8 mouse cellular contexts compared by ENCODE assay signal in genomic region chr5:124578633-124579317, GRCm38 (mm10). TPM values are rescaled to one million over a fixed set of nuclear protein-coding genes. Genes with fewer than 3 reads are reported as not detected.
A peak's percentile ranks its signal among the peaks of the same experiment; 100 is the strongest.
DNase-seq lines count a peak whose midpoint lies in the region; ATAC-seq lines count a peak whose summit lies in the region.

Gene Eif2b1, minus strand, starts transcription at chr5:124579131.
Gene Gtf2h3, plus strand, starts transcription at chr5:124579140.

- peak within 1 kb of the TSS; percentile 79 for H3K9ac ChIP-seq in forebrain, embryonic 14.5 days (ENCODE audit: low read length)
- peak within 1 kb of the TSS; percentile 79 for H3K9ac ChIP-seq in neural tube, embryonic 15.5 days (replicated peaks)

- peaks cover 14% of the 10 kb centered on the region for H3K4me1 ChIP-seq in forebrain, embryonic 14.5 days (ENCODE audit: control insufficient read depth, insufficient read depth, low read length)
- H3K4me1 ChIP-seq in neural tube, embryonic 15.5 days = peaks cover 37% of the 10 kb centered on the region

- peak; percentile 98 for ATAC-seq in forebrain, embryonic 14.5 days
- peak; percentile 89 for ATAC-seq in neural tube, embryonic 15.5 days (ENCODE audit: low FRiP score)

- no peaks in the 10 kb centered on the region for H3K27me3 ChIP-seq in forebrain, embryonic 14.5 days (replicated peaks; ENCODE audit: control insufficient read depth, insufficient read depth, low read length)
- no peaks in the 10 kb centered on the region for H3K27me3 ChIP-seq in neural tube, embryonic 15.5 days (replicated peaks)

- peak within 1 kb of the TSS; percentile 69 for H3K4me3 ChIP-seq in forebrain, embryonic 14.5 days (ENCODE audit: low read depth, low read length)
- peak within 1 kb of the TSS; percentile 66 for H3K4me3 ChIP-seq in neural tube, embryonic 15.5 days (replicated peaks)

- H3K9me3 ChIP-seq in forebrain, embryonic 14.5 days (replicated peaks; ENCODE audit: control insufficient read depth, low read length) = no peaks in the 10 kb centered on the region
- H3K9me3 ChIP-seq in neural tube, embryonic 15.5 days (replicated peaks) = no peaks in the 10 kb centered on the region

- H3K36me3 ChIP-seq in forebrain, embryonic 14.5 days (ENCODE audit: control insufficient read depth, insufficient read depth, low read length) = peaks cover 39% of the 10 kb centered on the region
- H3K36me3 ChIP-seq in neural tube, embryonic 15.5 days = peaks cover 50% of the 10 kb centered on the region

- 0 out of 2 replicates have a peak within 1 kb of the TSS, but pooled peaks have one; percentile 35 for H3K27ac ChIP-seq in forebrain, embryonic 14.5 days (ENCODE audit: low read depth, low read length)
- peak within 1 kb of the TSS; percentile 74 for H3K27ac ChIP-seq in neural tube, embryonic 15.5 days (replicated peaks)

- H3K4me2 ChIP-seq in forebrain, embryonic 14.5 days (ENCODE audit: low read length) = peak within 1 kb of the TSS; percentile 75
- H3K4me2 ChIP-seq in neural tube, embryonic 15.5 days = peak within 1 kb of the TSS; percentile 94

- 2% methylated on average over 51 of the region's 51 CpGs for WGBS in forebrain, embryonic 14.5 days
- 1% methylated on average over 51 of the region's 51 CpGs for WGBS in neural tube, embryonic 15.5 days

- intact Hi-C loops in heart, postnatal 14 days (cut with DNase I) = no loop called here

- peak; percentile 92 for DNase-seq in ES-CJ7 (ENCODE audit: low read depth, low spot score)
- peak; percentile 87 for DNase-seq in cerebellum, adult 11 months
- DNase-seq in forebrain, embryonic 14.5 days (ENCODE audit: low spot score) = peak; percentile 97
- peak; percentile 94 to 98 for DNase-seq in heart, postnatal 14 days
- DNase-seq in layer of hippocampus, adult 11-12 months (ENCODE audit: low spot score) = peak; percentile 92
- DNase-seq in lung, adult 18-20 months = peak; percentile 90 to 92
- DNase-seq in testis, postnatal 14 days (ENCODE audit: low spot score) = peak; percentile 92

RNA-seq across cellular contexts. Expression of gene Eif2b1, which starts in this region (rescaled TPM):
- 79.9 and 81.9 TPM in 2 replicates for polyA plus RNA-seq in forebrain, embryonic 14.5 days (2014; fragmentation: Nextera tagmentation; extraction: Ambion mirVana)
- 10 to 100 TPM; 33.7 to 37.2 TPM for total RNA-seq in heart, postnatal 14 days (2021)
- 58.1 and 65.3 TPM in 2 replicates for polyA plus RNA-seq in neural tube, embryonic 15.5 days (2015; fragmentation: Nextera tagmentation; extraction: Ambion mirVana)

RNA-seq across cellular contexts. Expression of gene Gtf2h3, which starts in this region (rescaled TPM):
- 62.9 and 67.3 TPM in 2 replicates for polyA plus RNA-seq in forebrain, embryonic 14.5 days (2014; fragmentation: Nextera tagmentation; extraction: Ambion mirVana)
- total RNA-seq in heart, postnatal 14 days (2021) = 10 to 100 TPM; 20.2 to 22.1 TPM
- polyA plus RNA-seq in neural tube, embryonic 15.5 days (2015; fragmentation: Nextera tagmentation; extraction: Ambion mirVana) = 39.5 and 46.0 TPM in 2 replicates

Comparison
In these comparisons a context has a peak if more than half of its experiments do, and no peak if none do; other contexts are left out.
1. Peak in every context shown above with its lines: DNase-seq, ATAC-seq, H3K4me3 ChIP-seq and H3K27ac ChIP-seq.